Mouse (Mus musculus): ENCODE measurements at regions not wholly inside any gene's neighbourhood (a gene's known extent, or its start where the extent isn't known, plus 50 kb on each side); places are given as distances from the start of the nearest gene placed in this dataset.

DNA sequence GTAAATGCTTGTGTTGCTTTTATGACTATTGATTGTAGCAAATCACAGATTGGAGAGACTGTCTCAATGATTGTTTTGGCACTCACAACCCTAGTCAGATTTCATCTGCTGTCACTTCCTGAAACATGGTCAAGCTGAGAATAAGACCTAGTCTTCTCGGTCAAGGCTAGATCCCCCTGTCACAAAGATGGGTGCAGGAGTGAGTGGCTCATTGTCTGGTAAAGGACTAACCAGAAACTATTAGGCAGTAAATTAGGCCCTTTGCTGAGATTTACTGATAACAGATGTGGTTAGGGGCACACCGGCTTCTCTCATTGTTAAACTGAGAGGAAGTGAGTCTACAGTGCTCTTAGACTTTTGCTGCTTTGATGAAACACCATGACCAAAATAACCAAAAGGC lies 85.8 kb upstream of the Tyw5 start:
- no peaks in the 10 kb centered on the region for H3K36me3 ChIP-seq (replicated peaks in 1 of 2; ENCODE audit: control insufficient read depth in 1 of 2, insufficient read depth in 1 of 2, low read length in 1 of 2)
- TF ChIP-seq MYC (IDR thresholded peaks at IDR 0.05; ENCODE audit: low read depth, low read length) (no peak), RAD21 (IDR thresholded peaks at IDR 0.05; ENCODE audit: low read depth, low read length) (no peak), KAT2A (IDR thresholded peaks at IDR 0.05; ENCODE audit: insufficient replicate concordance, low read length) (no peak), EP300 (IDR thresholded peaks at IDR 0.05; ENCODE audit: low read length) (no peak), NELFE (IDR thresholded peaks at IDR 0.05; ENCODE audit: low read depth, low read length) (no peak), ZNF384 (IDR thresholded peaks at IDR 0.05; ENCODE audit: low read depth, low read length) (no peak), SIN3A (IDR thresholded peaks at IDR 0.05; ENCODE audit: low read length) (no peak), ZMIZ1 (IDR thresholded peaks at IDR 0.05; ENCODE audit: low read depth, low read length) (no peak), ZKSCAN1 (IDR thresholded peaks at IDR 0.05; ENCODE audit: borderline replicate concordance, low read depth, low read length) (no peak), MAX (IDR thresholded peaks at IDR 0.05; ENCODE audit: low read length) (no peak)
- H3K4me1 ChIP-seq (ENCODE audit: control insufficient read depth in 1 of 2, insufficient read depth in 2 of 2), result peaks cover 0 to 12% of the 10 kb centered on the region in 2 experiments; a peak in 2 of 4 replicates
- H3K4me3 ChIP-seq (replicated peaks in 1 of 3; ENCODE audit: low read depth in 2 of 3, low read length in 2 of 3, poor library complexity in 1 of 3), result no peak overlapping the region
- dilution Hi-C loops (cut with MboI; ENCODE audit: extremely low pct_ligation_motif_present, extremely low pct_unique_long_range_greater_than_20kb, low sequenced_read_pairs) (no loop called here), in situ Hi-C loops (cut with MboI; ENCODE audit: low pct_ligation_motif_present, low pct_unique_long_range_greater_than_20kb, low sequenced_read_pairs) (no loop called here)
- no peak overlapping the region for H3K4me2 ChIP-seq (ENCODE audit: insufficient read depth, low read depth, poor library complexity, severe bottlenecking)
- H3K9me3 ChIP-seq (replicated peaks; ENCODE audit: low read length), result no peaks in the 10 kb centered on the region
- H3K9ac ChIP-seq (ENCODE audit: insufficient read depth, low read depth), result no peak overlapping the region
- H3K27ac ChIP-seq (ENCODE audit: insufficient read depth, low read depth), result no peak overlapping the region
- no peak for DNase-seq (ENCODE audit: extremely low read depth)
- H3K27me3 ChIP-seq (replicated peaks), result no peaks in the 10 kb centered on the region
- no peaks in the 10 kb centered on the region for H3K79me2 ChIP-seq (replicated peaks; ENCODE audit: control insufficient read depth, extremely low read depth, insufficient read depth, poor library complexity, severe bottlenecking)

DNA sequence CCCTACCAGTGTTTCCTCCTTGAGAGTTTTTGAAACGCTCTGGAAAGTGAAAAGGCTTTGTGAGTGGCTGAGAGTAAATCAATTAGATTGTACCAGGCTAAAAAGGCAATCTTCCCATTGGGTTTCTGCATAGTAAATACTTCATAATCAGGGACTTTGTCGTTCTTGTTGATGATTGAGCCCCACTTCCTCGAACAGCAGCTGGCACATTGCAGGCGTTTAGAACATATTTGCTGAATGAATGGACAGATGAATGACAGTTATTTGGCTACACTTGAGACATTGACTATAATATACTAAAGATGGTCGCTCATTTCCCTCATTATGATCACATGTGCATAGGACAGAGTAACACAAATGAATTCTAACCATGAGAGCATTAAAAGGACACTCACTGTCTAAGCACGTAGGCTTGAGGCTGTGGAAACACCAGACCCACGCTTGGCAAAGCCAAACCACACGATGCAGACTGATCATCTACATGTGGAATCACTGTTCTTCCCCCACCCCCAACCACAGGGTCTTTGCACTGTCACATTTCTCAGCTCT lies 90.7 kb upstream of the Tyw5 start:
- H3K79me2 ChIP-seq (replicated peaks; ENCODE audit: control insufficient read depth, extremely low read depth, insufficient read depth, poor library complexity, severe bottlenecking), result no peaks in the 10 kb centered on the region
- no peak overlapping the region for H3K27ac ChIP-seq (ENCODE audit: insufficient read depth, low read depth)
- in situ Hi-C loops (cut with MboI; ENCODE audit: low pct_ligation_motif_present, low pct_unique_long_range_greater_than_20kb, low sequenced_read_pairs) (no loop called here), dilution Hi-C loops (cut with MboI; ENCODE audit: extremely low pct_ligation_motif_present, extremely low pct_unique_long_range_greater_than_20kb, low sequenced_read_pairs) (no loop called here)
- H3K9ac ChIP-seq (ENCODE audit: insufficient read depth, low read depth), result no peak overlapping the region
- no peak overlapping the region for H3K4me2 ChIP-seq (ENCODE audit: insufficient read depth, low read depth, poor library complexity, severe bottlenecking)
- peaks cover 2 to 12% of the 10 kb centered on the region in 2 experiments; a peak in 2 of 4 replicates for H3K4me1 ChIP-seq (ENCODE audit: control insufficient read depth in 1 of 2, insufficient read depth in 2 of 2)
- DNase-seq (ENCODE audit: extremely low read depth), result no peak
- H3K9me3 ChIP-seq (replicated peaks; ENCODE audit: low read length), result no peaks in the 10 kb centered on the region
- H3K27me3 ChIP-seq (replicated peaks), result no peaks in the 10 kb centered on the region
- H3K4me3 ChIP-seq (replicated peaks in 1 of 3; ENCODE audit: low read depth in 2 of 3, low read length in 2 of 3, poor library complexity in 1 of 3), result no peak overlapping the region
- H3K36me3 ChIP-seq (replicated peaks in 1 of 2; ENCODE audit: control insufficient read depth in 1 of 2, insufficient read depth in 1 of 2, low read length in 1 of 2), result no peaks in the 10 kb centered on the region
- TF ChIP-seq TBP (conservative IDR thresholded peaks at IDR 0.05; ENCODE audit: low read depth, low read length) (no peak), GABPA (IDR thresholded peaks at IDR 0.05; ENCODE audit: insufficient replicate concordance, low read depth, low read length) (no peak), NRF1 (IDR thresholded peaks at IDR 0.05; ENCODE audit: low read depth, low read length) (no peak), EP300 (IDR thresholded peaks at IDR 0.05; ENCODE audit: low read length) (no peak), JUN (IDR thresholded peaks at IDR 0.05; ENCODE audit: insufficient read depth, low read depth, low read length) (no peak), SMC3 (IDR thresholded peaks at IDR 0.05; ENCODE audit: low read depth, low read length) (no peak), SIN3A (IDR thresholded peaks at IDR 0.05; ENCODE audit: low read length) (no peak)

Measured in CH12.LX (cell line).